Mouse (Mus musculus) thymus, postnatal 4 days (tissue): ENCODE results near the gene Snrpd2.

ENCODE experiments used
- DNase-seq: peaks from one replicate; pipeline ENCODE4 v3.0.0; 2021

The Snrpd2 gene

DNA sequence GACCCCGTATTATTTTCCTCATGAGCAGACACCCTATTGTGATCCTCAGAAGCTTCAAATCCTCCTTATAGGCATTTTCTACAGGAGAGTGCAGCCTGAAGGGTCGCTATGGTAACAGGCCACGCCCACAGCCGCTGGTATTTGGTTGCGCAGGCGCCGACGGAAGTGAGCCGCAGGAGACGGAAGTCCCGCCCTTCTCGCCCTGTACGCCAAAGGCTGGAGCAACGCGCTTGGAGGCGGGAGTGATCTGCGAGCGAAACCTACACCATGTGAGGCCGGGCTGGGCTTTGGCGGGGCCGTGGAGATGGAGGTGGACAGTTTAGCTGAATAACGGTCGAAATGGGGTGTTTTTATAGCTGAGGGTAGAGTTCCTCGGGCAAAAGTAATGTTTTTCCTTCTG, at the start of gene Snrpd2:
Gene Snrpd2, plus strand, starts transcription at position 97 of the 400 bp plus-strand sequence.
- DNase-seq = peak; percentile 99

DNA sequence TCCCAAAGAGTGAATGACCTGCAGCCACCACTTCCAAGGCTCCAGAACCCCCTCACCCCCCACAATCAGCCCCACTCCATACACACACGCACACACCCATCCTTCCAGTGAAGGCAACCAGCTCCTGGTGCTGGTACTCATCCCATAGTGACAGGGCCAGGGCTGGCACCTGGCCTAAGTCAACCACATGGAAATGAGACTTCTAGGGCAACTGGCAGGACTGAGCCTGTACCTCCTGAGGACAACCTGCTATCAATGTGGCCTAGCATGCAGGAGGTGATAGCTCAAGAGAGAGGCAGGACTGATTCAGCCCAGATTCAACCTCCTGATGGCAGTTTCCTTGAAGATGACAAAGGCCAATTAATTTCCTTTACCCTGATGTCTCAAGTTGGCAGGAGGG, 49.2 kb upstream of the Snrpd2 start:
- no peak for DNase-seq

DNA sequence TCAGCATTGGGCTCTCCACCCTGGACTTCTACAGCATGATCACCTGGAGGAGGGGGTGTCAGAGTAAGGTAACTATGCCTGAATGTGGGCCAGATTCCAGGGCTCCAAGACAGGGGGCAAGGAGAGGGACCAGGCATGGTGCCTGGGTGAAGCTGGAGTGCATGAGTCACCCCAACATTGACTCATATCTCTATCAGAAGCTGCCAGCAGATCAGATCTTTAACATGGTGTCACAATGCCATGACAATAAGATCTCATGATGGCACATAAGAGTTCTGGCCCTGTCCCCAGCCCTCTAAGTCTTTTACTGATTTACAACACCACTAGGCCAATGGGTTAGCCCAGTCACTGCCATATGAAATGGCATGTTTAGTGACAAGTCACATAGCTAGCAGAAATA, 45.8 kb upstream of the Snrpd2 start:
- DNase-seq = no peak

DNA sequence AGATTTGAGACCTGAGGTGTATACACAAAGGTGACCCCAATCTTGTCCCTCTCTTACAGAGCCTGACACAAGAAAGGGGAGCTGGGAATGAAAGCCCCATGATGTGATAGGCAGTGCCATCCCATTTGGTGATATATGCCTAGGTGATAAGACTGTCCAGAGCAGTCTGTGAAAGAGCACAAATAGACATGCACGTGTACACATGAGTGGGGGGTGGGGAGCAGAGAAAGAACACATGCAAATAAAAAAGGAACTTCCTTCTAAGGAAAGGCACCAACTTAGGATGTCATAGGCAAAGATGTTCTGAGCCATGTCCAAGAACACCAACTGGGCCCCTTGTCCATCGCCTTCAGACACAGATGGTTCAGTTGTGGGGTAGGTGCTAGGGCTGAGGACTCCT, 45.0 kb upstream of the Snrpd2 start:
- no peak for DNase-seq

DNA sequence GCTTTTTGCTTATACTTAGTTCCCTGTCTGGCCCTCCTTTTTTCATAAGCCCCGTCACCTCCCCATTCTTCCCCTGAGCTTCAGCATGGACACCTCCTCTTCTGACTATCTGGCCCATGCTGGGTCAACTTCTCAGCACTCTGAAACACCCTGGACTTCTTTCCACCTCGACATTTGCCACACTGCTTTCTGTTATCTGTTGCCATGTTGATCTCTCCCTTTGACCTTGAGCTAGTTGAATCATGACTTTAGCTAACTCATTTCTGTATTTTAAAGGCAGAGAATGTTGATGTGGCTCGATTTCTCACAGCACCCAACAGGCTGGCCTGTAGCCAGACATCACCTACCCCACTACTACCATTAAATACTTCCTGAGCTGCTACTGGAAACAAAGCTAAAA, 42.1 kb upstream of the Snrpd2 start:
- DNase-seq = no peak

DNA sequence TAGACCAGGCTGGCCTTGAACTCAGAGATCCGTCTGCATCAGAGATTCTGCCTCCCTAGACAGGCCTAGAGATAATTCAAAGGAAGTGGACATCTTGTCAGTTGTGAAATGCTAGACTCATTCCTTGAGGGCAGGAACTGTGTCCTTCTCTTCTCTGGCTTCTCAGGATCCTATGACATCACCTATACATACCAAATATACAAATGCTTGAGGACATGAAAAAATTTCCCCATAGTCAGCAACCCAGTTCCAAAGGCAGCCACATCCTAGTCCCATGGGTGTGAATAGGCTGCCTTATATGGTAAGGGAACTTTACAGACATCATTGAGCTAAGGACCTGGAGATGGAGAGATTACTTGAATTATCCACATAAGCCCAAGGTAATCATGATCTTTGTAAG, 40.0 kb upstream of the Snrpd2 start:
- no peak for DNase-seq

DNA sequence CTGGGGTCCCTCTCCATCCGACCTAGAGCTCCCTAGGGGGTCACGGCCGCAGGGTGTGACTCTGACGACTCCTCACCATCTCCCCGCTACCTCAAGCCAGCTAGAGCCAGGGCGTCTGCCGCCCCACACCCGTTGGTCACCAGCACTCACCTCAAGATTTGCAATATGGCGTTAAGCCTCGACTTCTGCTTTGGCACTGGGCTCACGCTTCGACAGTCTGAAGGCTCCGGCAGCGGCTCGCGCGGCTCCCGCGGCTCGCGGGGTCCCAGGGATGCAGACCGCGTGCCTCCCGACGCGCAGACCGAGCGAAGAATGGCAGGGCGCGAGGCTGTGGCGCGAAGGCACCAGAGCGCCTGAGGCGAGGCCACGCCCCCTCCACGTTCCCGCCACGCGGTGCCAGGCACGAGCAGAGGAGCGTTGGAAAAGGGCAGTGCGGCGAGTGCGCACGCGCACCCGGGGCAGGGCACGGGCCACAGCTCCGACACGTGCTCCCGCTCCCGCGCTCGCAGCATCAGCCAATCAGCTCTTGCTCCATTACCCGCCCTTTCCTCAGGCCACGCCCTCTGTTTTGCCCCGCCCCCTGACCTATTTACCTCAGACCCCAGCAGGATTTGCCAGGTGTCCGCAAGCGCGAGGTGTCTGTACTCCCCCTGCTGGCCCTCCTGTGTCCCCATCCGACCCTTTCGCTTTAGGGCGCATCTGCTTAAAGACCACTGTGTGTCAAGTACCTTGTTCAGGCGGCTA, 31.3 kb upstream of the Snrpd2 start, which contains the start of gene Gm4969:
Gene Gm4969, minus strand, starts transcription at position 341 of the 744 bp plus-strand sequence.
- peak; percentile 79 for DNase-seq

DNA sequence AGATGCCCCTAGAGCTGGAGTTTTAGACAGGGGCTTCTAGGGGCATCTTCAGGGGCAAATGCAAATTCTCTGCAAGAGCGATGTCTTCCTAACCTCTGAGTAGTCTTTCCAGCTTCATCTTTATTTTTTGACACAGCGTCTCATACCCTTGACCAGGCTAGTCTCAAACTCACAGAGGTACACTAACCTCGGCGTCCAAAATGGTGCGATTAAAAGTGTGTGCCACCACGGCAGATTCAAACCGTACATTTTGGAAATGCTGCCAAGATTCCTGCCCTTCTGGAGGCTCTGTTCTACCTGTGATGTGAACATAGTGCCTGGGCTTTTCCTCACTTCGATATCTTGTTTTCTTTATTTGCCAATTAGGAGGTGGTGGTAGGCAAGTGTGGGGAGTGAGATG, 30.4 kb upstream of the Snrpd2 start:
- DNase-seq = no peak

DNA sequence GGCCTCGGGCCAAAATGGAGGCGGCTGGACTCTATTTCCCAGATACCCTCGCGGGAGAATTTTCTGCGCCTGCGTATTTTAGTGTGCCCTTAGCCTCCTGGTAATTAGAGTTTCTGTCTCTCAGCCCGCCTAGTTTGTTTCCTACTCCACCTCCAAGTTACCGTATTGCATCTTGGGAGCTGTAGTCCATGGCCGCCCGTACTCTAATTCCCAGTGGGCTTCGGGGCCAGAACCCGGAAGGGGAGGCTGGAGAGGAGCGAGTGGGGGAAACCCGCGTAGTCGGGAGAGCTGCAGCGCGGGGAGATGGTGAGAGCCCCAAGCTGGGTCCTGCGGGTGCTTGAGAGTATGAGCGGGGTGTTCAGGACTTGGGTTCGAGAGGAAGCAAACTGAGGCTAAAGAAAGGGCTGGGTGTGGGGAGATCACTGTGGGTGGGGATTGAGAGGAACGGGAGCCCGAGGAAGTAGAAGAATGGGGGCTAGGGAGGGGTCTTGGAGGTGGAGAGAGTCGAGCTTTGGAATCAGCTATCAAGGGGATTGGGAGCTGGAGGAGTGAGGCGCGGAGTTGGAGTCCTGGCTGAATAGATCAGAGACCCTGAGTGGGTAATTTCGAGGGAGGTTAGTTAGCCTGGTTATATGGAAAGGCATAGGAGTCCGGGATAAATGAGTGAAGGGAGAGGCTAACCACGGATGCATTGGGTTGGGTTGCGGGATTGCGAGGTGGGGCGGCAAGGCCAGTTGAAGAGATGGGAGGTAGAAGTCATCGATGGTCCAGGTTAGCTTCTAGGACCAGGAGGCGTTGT, 29.7 kb upstream of the Snrpd2 start, which contains the start of gene Fbxo46:
Gene Fbxo46, plus strand, starts transcription at position 229 of the 799 bp plus-strand sequence.
- DNase-seq = peak; percentile 87

DNA sequence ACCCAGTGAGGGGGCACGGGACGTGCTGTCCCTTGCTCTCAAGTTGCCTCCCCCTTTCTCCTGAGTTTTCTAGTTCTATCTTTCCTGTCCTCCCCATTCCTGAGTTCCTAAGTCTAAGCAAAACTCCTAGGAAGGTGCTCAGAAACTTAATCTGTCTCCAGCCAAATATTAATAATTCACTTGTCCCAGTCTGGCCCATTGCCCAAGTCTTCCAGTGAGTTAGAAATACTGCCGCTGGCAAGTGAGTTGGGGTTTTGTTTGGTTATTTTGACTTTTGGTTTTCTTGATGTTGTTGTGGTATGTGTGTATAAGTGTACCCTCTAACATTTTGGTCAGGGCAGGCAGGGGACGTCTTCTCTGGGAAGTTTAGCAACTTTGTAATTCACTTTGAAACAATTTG, 27.8 kb upstream of the Snrpd2 start:
- no peak for DNase-seq

DNA sequence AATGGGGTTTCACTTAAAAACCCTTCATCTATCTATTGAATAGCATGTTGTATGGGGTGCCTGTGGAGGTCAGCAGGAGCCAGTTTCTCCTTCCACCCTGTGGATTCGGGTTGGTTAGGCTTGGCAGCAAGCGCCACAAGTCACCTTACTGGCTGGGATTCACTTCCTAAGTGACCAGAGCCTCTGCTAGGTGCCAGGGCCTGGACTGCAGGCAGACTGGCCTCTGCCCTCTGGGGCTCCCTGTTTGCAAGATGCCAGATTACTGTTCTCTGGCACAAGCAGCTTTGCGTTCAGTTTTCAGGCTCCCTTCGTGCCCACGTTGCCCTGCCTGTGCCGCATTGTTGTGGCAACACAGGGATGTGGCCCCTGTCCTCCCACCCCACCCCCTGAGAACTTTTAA, 24.8 kb upstream of the Snrpd2 start:
- DNase-seq = no peak

DNA sequence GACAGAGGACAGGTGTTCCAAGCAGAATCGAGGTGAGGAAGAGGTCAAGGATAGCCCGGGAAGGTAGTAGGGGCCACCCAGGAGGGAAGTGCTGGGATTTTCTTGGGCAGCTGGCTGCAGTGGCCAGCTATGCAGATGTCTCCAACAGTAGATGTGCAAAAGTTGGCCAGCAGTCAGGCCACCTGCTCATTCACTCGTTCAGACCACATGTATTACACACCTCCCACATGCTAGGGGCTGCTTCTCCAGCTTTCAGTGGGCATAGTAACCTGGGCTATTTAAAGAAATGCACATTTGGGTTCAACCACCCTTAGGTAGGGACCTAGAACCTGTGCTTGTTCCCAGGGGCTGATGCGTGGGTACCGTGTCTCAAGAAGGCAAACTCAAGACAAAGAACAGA, 21.8 kb upstream of the Snrpd2 start:
- DNase-seq = no peak

DNA sequence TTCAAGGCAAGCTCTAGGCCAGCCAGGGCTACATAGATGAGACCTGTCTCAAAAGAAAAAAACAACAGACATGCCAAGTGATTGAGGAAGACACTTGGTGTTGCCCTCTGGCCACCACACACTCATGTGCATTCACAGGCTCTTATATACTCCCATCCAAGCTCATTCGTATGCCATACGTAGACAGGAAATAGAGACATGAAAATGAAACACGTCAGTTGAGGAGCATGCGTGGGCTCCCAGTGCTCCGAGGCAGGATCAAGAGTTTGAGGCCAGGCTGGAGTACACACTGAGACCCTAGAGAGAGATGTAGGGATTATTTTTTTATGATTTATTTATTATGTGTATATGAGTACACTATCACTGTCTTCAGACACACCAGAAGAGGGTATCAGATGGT, 20.1 kb upstream of the Snrpd2 start:
- DNase-seq = no peak

DNA sequence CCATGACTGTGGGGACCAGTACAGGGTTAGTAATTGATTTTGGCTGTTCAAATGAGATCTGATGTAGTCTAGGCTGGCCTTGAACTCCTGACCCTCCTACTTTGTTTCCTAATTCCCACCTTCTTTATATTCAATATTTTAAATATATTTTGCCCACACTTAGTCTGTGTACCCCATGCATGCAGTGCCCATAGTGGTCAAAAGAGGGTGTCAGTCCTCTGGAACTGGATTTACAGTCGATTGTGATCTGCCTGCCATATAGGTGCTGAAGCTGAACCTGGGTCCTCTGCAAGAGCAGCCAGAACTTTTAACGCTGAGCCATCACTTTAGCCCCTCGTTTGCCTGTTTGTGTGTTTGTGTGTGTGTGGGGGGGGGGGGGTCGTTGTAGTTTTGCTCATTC, 18.9 kb upstream of the Snrpd2 start:
- DNase-seq = peak; percentile 46

DNA sequence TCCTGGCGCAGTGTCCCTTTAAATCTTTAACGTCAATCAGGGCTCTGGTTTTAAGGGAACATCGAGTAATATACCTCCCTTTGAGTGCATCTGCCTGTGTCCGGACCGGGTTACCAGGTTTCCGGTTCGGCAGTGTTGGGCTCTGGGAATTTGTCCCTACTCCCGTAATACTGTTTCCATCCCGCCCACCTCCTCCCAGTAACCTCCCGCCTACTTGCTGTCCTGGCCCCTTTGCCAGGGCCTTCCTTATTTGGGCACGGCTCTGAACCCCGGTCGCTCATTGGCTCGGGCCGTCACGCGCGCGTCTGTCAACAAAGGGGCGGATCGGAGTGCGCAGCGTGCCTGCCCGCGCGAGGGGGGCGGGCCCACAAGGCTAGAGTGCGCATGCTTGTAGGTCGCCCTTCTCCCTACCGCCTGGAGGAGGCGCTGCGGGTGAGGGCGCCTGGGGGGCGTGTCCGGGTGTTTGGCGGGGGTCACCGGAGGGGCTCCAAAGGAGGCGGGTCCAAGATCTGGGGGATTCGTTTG, 18.1 kb upstream of the Snrpd2 start:
- peak; percentile 95 for DNase-seq

DNA sequence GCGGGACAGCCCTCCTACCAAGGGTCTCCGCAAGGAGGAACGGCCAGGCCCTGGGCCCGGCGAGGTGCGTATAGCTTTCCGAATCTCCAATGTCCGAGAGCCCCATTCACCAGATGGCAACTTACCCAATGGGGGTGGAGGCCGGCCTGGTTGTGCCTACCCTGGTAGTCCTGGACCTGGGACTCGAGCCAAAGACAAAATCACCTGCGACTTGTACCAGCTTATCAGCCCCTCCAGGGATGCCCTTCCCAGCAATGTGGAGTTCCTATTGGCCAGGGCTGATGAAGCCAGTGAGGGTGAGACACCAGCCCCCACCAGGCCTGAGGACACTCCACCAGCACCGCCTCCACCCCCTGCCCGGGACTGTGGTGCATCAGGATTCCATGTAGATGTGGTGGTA, 13.4 kb upstream of the Snrpd2 start:
- DNase-seq = no peak

DNA sequence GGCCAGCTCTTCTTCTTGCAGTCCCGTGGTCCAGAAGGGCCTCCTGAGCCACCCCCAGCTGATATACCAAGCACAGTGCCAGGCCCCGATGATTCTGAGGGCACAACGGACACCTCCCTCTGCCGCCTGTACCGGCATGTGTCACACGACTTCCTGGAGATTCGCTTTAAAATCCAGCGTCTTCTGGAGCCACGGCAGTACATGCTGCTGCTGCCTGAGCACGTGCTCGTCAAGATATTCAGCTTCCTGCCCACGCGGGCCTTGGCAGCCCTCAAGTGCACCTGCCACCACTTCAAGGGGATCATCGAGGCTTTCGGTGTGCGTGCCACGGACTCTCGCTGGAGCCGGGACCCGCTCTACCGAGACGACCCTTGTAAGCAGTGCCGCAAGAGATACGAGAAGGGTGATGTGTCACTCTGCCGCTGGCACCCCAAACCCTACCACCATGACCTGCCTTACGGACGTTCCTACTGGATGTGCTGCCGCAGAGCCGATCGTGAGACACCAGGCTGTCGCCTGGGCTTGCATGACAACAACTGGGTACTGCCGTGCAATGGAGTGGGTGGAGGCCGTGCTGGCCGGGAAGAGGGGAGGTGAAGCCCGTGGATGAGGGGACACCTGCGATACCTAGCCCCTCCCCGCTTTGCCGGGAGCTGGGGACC, 12.7 kb upstream of the Snrpd2 start:
- peak; percentile 41 for DNase-seq

DNA sequence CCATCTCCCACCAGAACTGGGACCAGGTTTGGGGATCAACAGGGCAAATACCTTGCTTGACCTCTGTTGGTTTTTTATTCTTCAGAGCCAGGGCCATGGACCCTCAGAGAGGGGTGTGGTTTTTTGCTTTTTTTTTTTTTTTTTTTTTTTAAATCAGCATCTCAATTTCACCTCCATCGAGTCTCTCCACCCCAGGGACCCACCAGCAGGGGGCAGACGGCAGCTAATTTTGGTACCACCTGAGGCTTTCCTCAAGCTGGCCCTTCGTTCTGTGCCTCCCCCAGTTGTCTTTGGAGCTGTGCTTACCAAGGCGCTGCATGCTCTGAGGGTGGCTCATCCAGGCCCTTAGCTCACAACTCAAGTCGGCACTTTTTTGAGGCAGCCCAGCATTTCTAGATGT, 12.1 kb upstream of the Snrpd2 start:
- DNase-seq = peak; percentile 88

DNA sequence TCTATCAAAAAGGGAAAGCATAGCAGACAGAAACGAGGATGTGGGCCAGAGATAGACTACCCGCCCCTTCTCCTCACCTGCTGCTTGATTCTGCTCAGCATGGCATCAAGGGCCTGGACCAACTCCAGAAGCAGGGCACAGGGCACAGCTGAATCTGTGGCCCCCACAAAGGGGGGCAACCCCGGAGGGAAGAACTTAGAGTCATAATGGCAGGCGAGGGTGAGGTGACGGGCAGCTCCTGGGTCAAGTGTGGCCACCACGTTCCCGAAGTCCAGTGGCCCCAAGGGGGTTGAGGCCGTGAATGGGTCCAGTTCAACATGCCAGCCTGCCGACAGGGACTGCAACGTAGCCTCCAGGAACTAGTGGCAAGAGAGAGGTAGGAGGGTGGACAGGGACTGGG, 2.7 kb upstream of the Snrpd2 start:
- no peak for DNase-seq

DNA sequence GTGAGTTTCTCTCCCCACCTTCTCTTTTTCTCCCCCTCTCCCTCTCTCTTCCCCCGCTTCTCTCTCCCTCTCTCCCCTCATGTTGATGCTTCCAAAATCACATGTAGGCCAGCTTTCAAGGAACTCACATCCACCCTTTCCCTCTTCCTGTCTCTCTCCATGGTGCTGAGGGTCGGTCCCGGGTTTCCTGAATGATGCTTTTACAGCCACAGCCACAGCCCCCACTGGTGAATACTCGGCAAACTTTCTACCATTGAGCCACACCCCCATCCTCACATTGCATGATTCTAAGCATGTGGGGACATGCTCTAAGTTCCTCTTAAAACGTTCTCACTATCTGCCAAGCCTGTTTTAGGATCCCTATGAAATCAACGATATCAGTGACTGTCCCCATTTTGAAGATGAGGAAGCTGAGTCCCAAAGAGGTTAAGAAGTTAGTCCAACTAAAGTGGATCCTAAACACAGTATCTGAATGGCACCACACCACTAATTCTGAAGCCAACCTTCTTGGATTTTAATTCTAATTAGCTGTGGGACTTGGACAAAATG, 2.0 kb upstream of the Snrpd2 start:
- DNase-seq = no peak

DNA sequence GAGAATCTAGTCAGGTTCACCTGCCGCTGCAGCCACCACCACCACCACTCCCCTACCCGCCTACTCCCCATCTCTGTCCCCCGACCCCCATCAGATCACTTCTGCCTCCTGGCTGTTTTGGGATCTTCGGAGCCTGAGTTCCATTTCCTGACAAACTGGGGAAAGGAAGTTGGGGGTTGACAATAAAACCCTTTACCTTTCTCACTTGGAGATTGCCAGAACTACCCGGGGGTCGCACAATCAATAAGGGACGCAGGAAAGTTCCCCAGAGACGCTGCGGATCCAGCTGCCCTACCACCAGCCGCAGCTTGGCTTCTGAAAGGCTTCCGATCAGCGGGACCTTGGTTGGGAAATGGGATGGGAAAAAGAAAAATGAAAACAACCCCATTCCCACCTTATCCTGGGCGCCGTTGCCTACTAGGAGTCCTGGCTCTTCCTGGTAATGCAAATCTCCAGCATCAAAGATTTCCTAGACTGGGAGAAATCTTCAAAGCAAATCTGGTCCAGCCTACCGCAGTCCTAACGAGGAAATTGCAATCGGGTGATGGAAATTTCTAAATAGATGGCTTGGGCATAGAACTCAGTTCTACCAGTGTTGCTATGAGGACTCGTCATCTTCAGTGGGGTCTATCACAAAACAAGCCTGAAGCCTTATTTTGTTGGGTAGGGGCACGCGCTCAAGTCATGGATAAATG, 1.2 kb upstream of the Snrpd2 start:
- DNase-seq = no peak

DNA sequence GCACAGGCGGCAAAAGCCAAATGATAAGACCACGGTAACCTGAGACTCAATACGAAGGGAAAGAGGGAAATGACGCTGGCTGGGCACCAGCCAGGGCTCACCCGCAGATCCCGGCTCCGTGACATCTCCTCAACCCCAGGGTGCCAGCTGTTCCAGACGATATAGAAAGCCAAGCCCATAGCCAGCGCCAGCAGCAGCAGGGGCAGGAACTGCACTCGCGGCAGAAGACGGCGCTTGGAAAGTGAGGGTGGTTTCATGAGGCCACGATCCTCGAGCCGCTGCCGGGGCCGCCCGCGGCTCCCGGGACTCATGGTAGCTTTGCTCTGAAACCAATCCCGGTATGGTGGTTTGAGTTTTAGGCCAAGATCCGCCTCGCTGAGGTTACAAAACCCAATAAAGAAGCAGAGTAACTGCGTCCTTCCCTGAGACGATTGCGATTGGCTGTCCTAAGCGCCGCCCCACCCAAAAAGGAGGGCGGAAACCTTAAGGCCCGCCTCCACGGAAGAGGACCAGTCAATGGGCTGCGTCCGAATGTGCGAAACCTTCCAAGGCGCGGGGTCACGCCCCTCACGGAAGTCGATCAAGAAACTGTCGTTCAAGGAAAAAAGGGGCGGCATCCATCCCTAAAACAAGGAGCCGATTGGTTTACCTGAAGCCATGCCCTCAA, 514 bp upstream of the Snrpd2 start, which contains the start of gene Qpctl:
Gene Qpctl, minus strand, starts transcription at position 417 of the 667 bp plus-strand sequence.
- peak; percentile 97 for DNase-seq
